Mouse (Mus musculus) intestine, embryonic 14.5 days (tissue): ENCODE measurements around the gene Prdm16. TPM values are rescaled to one million over a fixed set of nuclear protein-coding genes. Genes with fewer than 3 reads are reported as not detected.
A peak's percentile ranks its signal among the peaks of the same experiment; 100 is the strongest.

Experiments
- ATAC-seq: fragments of 200-750 bp; cut with Nextera tagmentation; replicated peaks from 2 replicates; pipeline ENCODE4 v1.8.0; 2017; ENCODE audit warnings: low read depth, moderate number of reproducible peaks, moderate TSS enrichment, moderate library complexity; ENCODE audit not compliant: low FRiP score, low TSS enrichment
- DNase-seq: peaks from one replicate; pipeline ENCODE4 v3.0.0-alpha.2; 2018; ENCODE audit warnings: low spot score
- H3K27ac ChIP-seq: fragments of 300-500 bp; sonication (generic); 2 replicates; pipeline ENCODE4 v1.5.1; 2014; ENCODE audit warnings: low read depth, mild to moderate bottlenecking, control low read depth
- H3K27me3 ChIP-seq: fragments of 300-500 bp; sonication (generic); replicated peaks from 2 replicates; pipeline ENCODE4 v1.6.1; 2014; ENCODE audit warnings: low read length, control low read depth; ENCODE audit not compliant: control insufficient read depth, insufficient read depth
- H3K36me3 ChIP-seq: fragments of 300-500 bp; sonication (generic); 2 replicates; pipeline ENCODE4 v1.6.1; 2014; ENCODE audit warnings: low read length, control low read depth; ENCODE audit not compliant: control insufficient read depth, insufficient read depth
- H3K4me1 ChIP-seq: fragments of 300-500 bp; sonication (generic); replicated peaks from 2 replicates; pipeline ENCODE4 v1.6.1; 2014; ENCODE audit warnings: low read length, control low read depth, mixed read lengths; ENCODE audit not compliant: control insufficient read depth, insufficient read depth
- H3K4me2 ChIP-seq: fragments of 300-500 bp; sonication (generic); 2 replicates; pipeline ENCODE4 v1.6.1; 2014; ENCODE audit warnings: low read length
- H3K4me3 ChIP-seq: fragments of 300-500 bp; sonication (generic); 2 replicates; pipeline ENCODE4 v1.5.1; 2014; ENCODE audit warnings: low read depth, low read length, control low read depth, mixed read lengths
- H3K9ac ChIP-seq: fragments of 300-500 bp; sonication (generic); 2 replicates; pipeline ENCODE4 v1.6.1; 2014; ENCODE audit warnings: mild to moderate bottlenecking, low read length
- H3K9me3 ChIP-seq: fragments of 300-500 bp; sonication (generic); 2 replicates; pipeline ENCODE4 v1.6.1; 2016; ENCODE audit warnings: low read length, control low read depth; ENCODE audit not compliant: control insufficient read depth
- WGBS: fragments of 180-500 bp; shearing (Covaris S2); extraction: QIAGEN DNeasy Blood & Tissue Kit; methylation state at CpG from one replicate; pipeline ENCODE4 v1.1.7; 2014; 5-methylcytosine and 5-hydroxymethylcytosine counted together
- polyA plus RNA-seq: library from polyadenylated mRNA; unstranded; fragments of >200 nt; fragmentation: Nextera tagmentation; extraction: Ambion mirVana; gene quantifications from 2 replicates; pipeline ENCODE4 v1.2.1, GENCODE M21; 2014

The Prdm16 gene
- polyA plus RNA-seq, 1 experiment from 2014 or later: 19.7 TPM

GRCm38 (mm10) chr4:154335761-154336160 is 300.9 kb downstream of the Prdm16 start, which contains the start of gene B230104I21Rik:
Gene B230104I21Rik, plus strand, starts transcription at chr4:154336127.
- H3K27ac ChIP-seq: 0 out of 2 replicates have a peak within 1 kb of the TSS, but pooled peaks have one; percentile 22
- H3K27me3 ChIP-seq: 0 out of 2 replicates have a peak, but pooled peaks cover 4% of the 10 kb centered on the region
- 67% methylated on average over 12 of the region's 12 CpGs for WGBS
- no peak for ATAC-seq
- H3K4me2 ChIP-seq: peak within 1 kb of the TSS; percentile 42
- no peak within 1 kb of the TSS for H3K9ac ChIP-seq
- H3K4me1 ChIP-seq: peaks cover 11% of the 10 kb centered on the region
- no peak for DNase-seq
- no peaks in the 10 kb centered on the region for H3K36me3 ChIP-seq
- H3K9me3 ChIP-seq: no peaks in the 10 kb centered on the region
- H3K4me3 ChIP-seq: no peak within 1 kb of the TSS; the same call in 1 of the 2 replicates

GRCm38 (mm10) chr4:154334699-154335402 is 301.8 kb downstream of the Prdm16 start:
- 0 out of 2 replicates have a peak, but pooled peaks cover 4% of the 10 kb centered on the region for H3K27me3 ChIP-seq
- ATAC-seq: no peak; the same call in none of the 2 replicates

GRCm38 (mm10) chr4:154333300-154333699 is 303.4 kb downstream of the Prdm16 start:
- no peak for ATAC-seq
- H3K4me2 ChIP-seq: no peak overlapping the region
- H3K9ac ChIP-seq: no peak overlapping the region
- WGBS: 71% methylated on average over 8 of the region's 8 CpGs
- peaks cover 14% of the 10 kb centered on the region for H3K4me1 ChIP-seq
- no peak for DNase-seq
- H3K9me3 ChIP-seq: no peaks in the 10 kb centered on the region
- H3K36me3 ChIP-seq: no peaks in the 10 kb centered on the region
- H3K4me3 ChIP-seq: no peak overlapping the region
- 0 out of 2 replicates have a peak, but pooled peaks cover 4% of the 10 kb centered on the region for H3K27me3 ChIP-seq
- H3K27ac ChIP-seq: no peak overlapping the region

More at GRCm38 (mm10) chr4:154334699-154335402, 301.8 kb downstream of the Prdm16 start:
- peak overlapping the region; percentile 42 for H3K4me2 ChIP-seq
- peak; percentile 71 for DNase-seq
- 47% methylated on average over 48 of the region's 48 CpGs for WGBS
- no peak overlapping the region for H3K27ac ChIP-seq
- H3K4me1 ChIP-seq: peaks cover 14% of the 10 kb centered on the region
- H3K4me3 ChIP-seq: no peak overlapping the region; the same call in 1 of the 2 replicates
- H3K9ac ChIP-seq: no peak overlapping the region
- no peaks in the 10 kb centered on the region for H3K9me3 ChIP-seq
- no peaks in the 10 kb centered on the region for H3K36me3 ChIP-seq

- DNase-seq (no peak), ATAC-seq (no peak)
- H3K9ac ChIP-seq: no peak overlapping the region
- H3K9me3 ChIP-seq: no peaks in the 10 kb centered on the region
- H3K4me1 ChIP-seq: peaks cover 11% of the 10 kb centered on the region
- H3K27ac ChIP-seq: peak overlapping the region; percentile 14; the same call in 1 of the 2 replicates
- 0 out of 2 replicates have a peak, but pooled peaks cover 6% of the 10 kb centered on the region for H3K27me3 ChIP-seq
- no peaks in the 10 kb centered on the region for H3K36me3 ChIP-seq
- H3K4me3 ChIP-seq: no peak overlapping the region
- no peak overlapping the region for H3K4me2 ChIP-seq
- 30% methylated on average over 12 of the region's 12 CpGs for WGBS
Observed at GRCm38 (mm10) chr4:154331271-154331670, 305.4 kb downstream of the Prdm16 start.

GRCm38 (mm10) chr4:154330001-154330400 is 306.7 kb downstream of the Prdm16 start:
- no peak overlapping the region for H3K4me2 ChIP-seq
- no peak overlapping the region for H3K27ac ChIP-seq
- H3K9me3 ChIP-seq: no peaks in the 10 kb centered on the region
- H3K27me3 ChIP-seq: 0 out of 2 replicates have a peak, but pooled peaks cover 6% of the 10 kb centered on the region
- no peak overlapping the region for H3K9ac ChIP-seq
- WGBS: 87% methylated on average over 7 of the region's 7 CpGs
- H3K4me3 ChIP-seq: no peak overlapping the region
- DNase-seq (no peak), ATAC-seq (no peak)
- H3K4me1 ChIP-seq: peaks cover 11% of the 10 kb centered on the region
- H3K36me3 ChIP-seq: no peaks in the 10 kb centered on the region

- H3K4me2 ChIP-seq: no peak overlapping the region
- no peaks in the 10 kb centered on the region for H3K36me3 ChIP-seq
- H3K4me3 ChIP-seq: no peak overlapping the region
- WGBS: 9% methylated on average over 6 of the region's 6 CpGs
- H3K4me1 ChIP-seq: peaks cover 11% of the 10 kb centered on the region
- ATAC-seq (peak; percentile 47; the same call in 1 of the 2 replicates), DNase-seq (peak; percentile 93)
- H3K9ac ChIP-seq: no peak overlapping the region
- H3K9me3 ChIP-seq: no peaks in the 10 kb centered on the region
- no peak overlapping the region for H3K27ac ChIP-seq
- 0 out of 2 replicates have a peak, but pooled peaks cover 6% of the 10 kb centered on the region for H3K27me3 ChIP-seq
Observed at GRCm38 (mm10) chr4:154328836-154329235, 307.8 kb downstream of the Prdm16 start.

GRCm38 (mm10) chr4:154328431-154328830 is 308.2 kb downstream of the Prdm16 start:
- Histone ChIP-seq H3K27me3 (0 out of 2 replicates have a peak, but pooled peaks cover 5% of the 10 kb centered on the region), H3K4me1 (peaks cover 11% of the 10 kb centered on the region), H3K36me3 (no peaks in the 10 kb centered on the region), H3K4me3 (no peak overlapping the region), H3K9me3 (no peaks in the 10 kb centered on the region), H3K9ac (no peak overlapping the region), H3K4me2 (no peak overlapping the region), H3K27ac (no peak overlapping the region)
- WGBS: 7% methylated on average over 19 of the region's 20 CpGs
- DNase-seq (no peak), ATAC-seq (peak; percentile 28; the same call in 1 of the 2 replicates)

- Histone ChIP-seq H3K27ac (no peak overlapping the region), H3K4me2 (no peak overlapping the region), H3K36me3 (0 out of 2 replicates have a peak, but pooled peaks cover 1% of the 10 kb centered on the region), H3K27me3 (0 out of 2 replicates have a peak, but pooled peaks cover 2% of the 10 kb centered on the region), H3K9me3 (no peaks in the 10 kb centered on the region), H3K4me3 (no peak overlapping the region), H3K9ac (no peak overlapping the region), H3K4me1 (no peaks in the 10 kb centered on the region)
- WGBS: 59% methylated on average over 4 of the region's 4 CpGs
- no peak for ATAC-seq
- no peak for DNase-seq
Observed at GRCm38 (mm10) chr4:154325410-154325809, 311.3 kb downstream of the Prdm16 start.
